In genomic region chr16:24434026-24434425, GRCm38 (mm10) we compare ENCODE assay signal across 8 mouse cellular contexts. TPM values are rescaled to one million over a fixed set of nuclear protein-coding genes. Genes with fewer than 3 reads are reported as not detected.
DNase-seq lines count a peak whose midpoint lies in the region; ATAC-seq and TF ChIP-seq lines count a peak whose summit lies in the region.

No protein-coding gene starts in this region.

- no peaks in the 10 kb centered on the region for H3K27me3 ChIP-seq in hindbrain, embryonic 14.5 days (ENCODE audit: control insufficient read depth, insufficient read depth, low read length)
- no peaks in the 10 kb centered on the region for H3K27me3 ChIP-seq in hindbrain, embryonic 12.5 days
- H3K27me3 ChIP-seq in midbrain, postnatal 0 days (ENCODE audit: insufficient read depth, low read length): no peaks in the 10 kb centered on the region
- H3K27me3 ChIP-seq in midbrain, embryonic 14.5 days (ENCODE audit: control insufficient read depth, insufficient read depth, low read length): no peaks in the 10 kb centered on the region
- no peaks in the 10 kb centered on the region for H3K27me3 ChIP-seq in stomach, postnatal 0 days (ENCODE audit: control insufficient read depth, insufficient read depth, low read length)

- H3K36me3 ChIP-seq in hindbrain, embryonic 14.5 days (replicated peaks; ENCODE audit: control insufficient read depth, insufficient read depth): no peaks in the 10 kb centered on the region
- H3K36me3 ChIP-seq in hindbrain, embryonic 12.5 days: no peaks in the 10 kb centered on the region
- H3K36me3 ChIP-seq in midbrain, postnatal 0 days (ENCODE audit: insufficient read depth, low read length): no peaks in the 10 kb centered on the region
- H3K36me3 ChIP-seq in midbrain, embryonic 14.5 days (ENCODE audit: control insufficient read depth, insufficient read depth, low read length): no peaks in the 10 kb centered on the region
- no peaks in the 10 kb centered on the region for H3K36me3 ChIP-seq in stomach, postnatal 0 days (ENCODE audit: control insufficient read depth, insufficient read depth, low read length)

- H3K4me2 ChIP-seq in hindbrain, embryonic 14.5 days (replicated peaks): no peak overlapping the region
- no peak overlapping the region for H3K4me2 ChIP-seq in hindbrain, embryonic 12.5 days (replicated peaks)
- H3K4me2 ChIP-seq in midbrain, postnatal 0 days (ENCODE audit: low read depth, low read length, poor library complexity, severe bottlenecking): no peak overlapping the region
- no peak overlapping the region for H3K4me2 ChIP-seq in midbrain, embryonic 14.5 days (ENCODE audit: low read length)
- H3K4me2 ChIP-seq in stomach, postnatal 0 days (replicated peaks; ENCODE audit: low read depth): no peak overlapping the region

- no peak for TF ChIP-seq EP300 in stomach, postnatal 0 days (optimal IDR thresholded peaks at IDR 0.05)

- no peak for DNase-seq in cerebellum, postnatal 10 days
- no peak for DNase-seq in hindbrain, embryonic 14.5 days (ENCODE audit: low spot score)
- no peak for DNase-seq in midbrain, postnatal 0 days (ENCODE audit: low spot score)
- no peak for DNase-seq in midbrain, embryonic 14.5 days
- no peak for DNase-seq in stomach, postnatal 0 days (ENCODE audit: low spot score)
- DNase-seq in retina, embryonic 14.5 days (ENCODE audit: low spot score): no peak

- H3K9me3 ChIP-seq in hindbrain, embryonic 14.5 days (ENCODE audit: control insufficient read depth, low read length): no peaks in the 10 kb centered on the region
- no peaks in the 10 kb centered on the region for H3K9me3 ChIP-seq in hindbrain, embryonic 12.5 days (replicated peaks)
- H3K9me3 ChIP-seq in midbrain, postnatal 0 days (ENCODE audit: low read length): no peaks in the 10 kb centered on the region
- no peaks in the 10 kb centered on the region for H3K9me3 ChIP-seq in midbrain, embryonic 14.5 days (ENCODE audit: control insufficient read depth, low read length)
- H3K9me3 ChIP-seq in stomach, postnatal 0 days (ENCODE audit: control insufficient read depth, low read length): no peaks in the 10 kb centered on the region

- no peak overlapping the region for H3K27ac ChIP-seq in hindbrain, embryonic 14.5 days
- no peak overlapping the region for H3K27ac ChIP-seq in hindbrain, embryonic 12.5 days
- peak overlapping the region; percentile 55; the same call in 1 of the 2 replicates for H3K27ac ChIP-seq in midbrain, postnatal 0 days (ENCODE audit: low read depth, low read length)
- no peak overlapping the region for H3K27ac ChIP-seq in midbrain, embryonic 14.5 days (replicated peaks; ENCODE audit: low read depth, low read length)
- peak overlapping the region; percentile 61; the same call in 1 of the 2 replicates for H3K27ac ChIP-seq in stomach, postnatal 0 days (replicated peaks)

- 74% methylated on average over 7 of the region's 7 CpGs for WGBS in hindbrain, embryonic 14.5 days
- 65% methylated on average over 7 of the region's 7 CpGs for WGBS in hindbrain, embryonic 12.5 days
- whole genome bisulfite sequencing in midbrain, postnatal 0 days: 76% methylated on average over 7 of the region's 7 CpGs
- 78% methylated on average over 7 of the region's 7 CpGs for WGBS in midbrain, embryonic 14.5 days
- WGBS in stomach, postnatal 0 days: 50% methylated on average over 7 of the region's 7 CpGs

- no peak overlapping the region for H3K9ac ChIP-seq in hindbrain, embryonic 14.5 days
- H3K9ac ChIP-seq in hindbrain, embryonic 12.5 days: no peak overlapping the region
- no peak overlapping the region for H3K9ac ChIP-seq in midbrain, postnatal 0 days (replicated peaks; ENCODE audit: low read length, poor library complexity, severe bottlenecking)
- H3K9ac ChIP-seq in midbrain, embryonic 14.5 days (replicated peaks; ENCODE audit: low read length): no peak overlapping the region
- no peak overlapping the region for H3K9ac ChIP-seq in stomach, postnatal 0 days (ENCODE audit: low read length)

- TF ChIP-seq CTCF in midbrain, postnatal 0 days (IDR thresholded peaks at IDR 0.05): no peak
- TF ChIP-seq CTCF in stomach, postnatal 0 days (IDR thresholded peaks at IDR 0.05; ENCODE audit: low read depth): no peak

- H3K4me1 ChIP-seq in hindbrain, embryonic 14.5 days (replicated peaks; ENCODE audit: control insufficient read depth, insufficient read depth, low read length): peaks cover 18% of the 10 kb centered on the region
- peaks cover 26% of the 10 kb centered on the region for H3K4me1 ChIP-seq in hindbrain, embryonic 12.5 days
- H3K4me1 ChIP-seq in midbrain, postnatal 0 days (ENCODE audit: insufficient read depth, low read length): peaks cover 7% of the 10 kb centered on the region; the same call in 1 of the 2 replicates
- 0 out of 2 replicates have a peak, but pooled peaks cover 10% of the 10 kb centered on the region for H3K4me1 ChIP-seq in midbrain, embryonic 14.5 days (ENCODE audit: control insufficient read depth, insufficient read depth, low read length)
- no peaks in the 10 kb centered on the region; the same call in 1 of the 2 replicates for H3K4me1 ChIP-seq in stomach, postnatal 0 days (replicated peaks; ENCODE audit: control insufficient read depth, insufficient read depth)

- H3K4me3 ChIP-seq in hindbrain, embryonic 14.5 days (replicated peaks; ENCODE audit: low read length): no peak overlapping the region
- no peak overlapping the region for H3K4me3 ChIP-seq in hindbrain, embryonic 12.5 days
- H3K4me3 ChIP-seq in midbrain, postnatal 0 days (ENCODE audit: low read depth, low read length): no peak overlapping the region
- no peak overlapping the region for H3K4me3 ChIP-seq in midbrain, embryonic 14.5 days (replicated peaks; ENCODE audit: low read depth, low read length)
- H3K4me3 ChIP-seq in stomach, postnatal 0 days (ENCODE audit: low read depth, low read length): no peak overlapping the region

- 0 out of 2 replicates have a peak, but pooled peaks have one; percentile 3 for ATAC-seq in cerebellum, adult (ENCODE audit: insufficient number of reproducible peaks, low FRiP score, low TSS enrichment)
- ATAC-seq in hindbrain, embryonic 14.5 days (ENCODE audit: low FRiP score): 0 out of 2 replicates have a peak, but pooled peaks have one; percentile 5
- ATAC-seq in hindbrain, embryonic 12.5 days (ENCODE audit: low FRiP score): no peak
- ATAC-seq in midbrain, postnatal 0 days (ENCODE audit: low FRiP score): no peak
- no peak for ATAC-seq in midbrain, embryonic 14.5 days (ENCODE audit: low FRiP score, low TSS enrichment)
- ATAC-seq in stomach, postnatal 0 days (ENCODE audit: low FRiP score, low TSS enrichment): no peak; the same call in 1 of the 2 replicates

RNA-seq across cellular contexts. Expression of gene Lpp, which starts 40.7 kb away (rescaled TPM):
- polyA plus RNA-seq in hindbrain, embryonic 14.5 days (2014; fragmentation: Nextera tagmentation; extraction: Ambion mirVana): 11.0 and 13.0 TPM in 2 replicates
- polyA plus RNA-seq in hindbrain, embryonic 12.5 days (2016; fragmentation: Nextera tagmentation; extraction: Ambion mirVana): 25.9 and 27.9 TPM in 2 replicates
- total RNA-seq in midbrain, postnatal 0 days (2014; rRNA removed): 11.8 and 15.9 TPM in 2 replicates
- 5.9 and 7.9 TPM in 2 replicates for polyA plus RNA-seq in midbrain, postnatal 0 days (2015; fragmentation: Nextera tagmentation; extraction: Ambion mirVana)
- 5.8 and 9.6 TPM in 2 replicates for polyA plus RNA-seq in midbrain, embryonic 14.5 days (2014; fragmentation: Nextera tagmentation; extraction: Ambion mirVana)
- 49.8 and 51.3 TPM in 2 replicates for polyA plus RNA-seq in stomach, postnatal 0 days (2015; fragmentation: Nextera tagmentation; extraction: Ambion mirVana)

Comparison
In these comparisons a context has a peak if more than half of its experiments do, and no peak if none do; other contexts are left out.
1. ATAC-seq: peak in cerebellum, adult (single experiment) and hindbrain, embryonic 14.5 days (single experiment); none in hindbrain, embryonic 12.5 days (single experiment), midbrain, postnatal 0 days (single experiment), midbrain, embryonic 14.5 days (single experiment) and stomach, postnatal 0 days (single experiment).
2. H3K27ac ChIP-seq: peak in midbrain, postnatal 0 days (single experiment) and stomach, postnatal 0 days (single experiment); none in hindbrain, embryonic 14.5 days (single experiment), hindbrain, embryonic 12.5 days (single experiment) and midbrain, embryonic 14.5 days (single experiment).